Mouse (Mus musculus): Measurements from ENCODE around the gene Glt28d2. TPM values are rescaled to one million over a fixed set of nuclear protein-coding genes. Genes with fewer than 3 reads are reported as not detected.
A peak's percentile ranks its signal among the peaks of the same experiment; 100 is the strongest.

Glt28d2 gene
- polyA plus RNA-seq, 1 experiment from 2014 or later, result 0.20 TPM

DNA sequence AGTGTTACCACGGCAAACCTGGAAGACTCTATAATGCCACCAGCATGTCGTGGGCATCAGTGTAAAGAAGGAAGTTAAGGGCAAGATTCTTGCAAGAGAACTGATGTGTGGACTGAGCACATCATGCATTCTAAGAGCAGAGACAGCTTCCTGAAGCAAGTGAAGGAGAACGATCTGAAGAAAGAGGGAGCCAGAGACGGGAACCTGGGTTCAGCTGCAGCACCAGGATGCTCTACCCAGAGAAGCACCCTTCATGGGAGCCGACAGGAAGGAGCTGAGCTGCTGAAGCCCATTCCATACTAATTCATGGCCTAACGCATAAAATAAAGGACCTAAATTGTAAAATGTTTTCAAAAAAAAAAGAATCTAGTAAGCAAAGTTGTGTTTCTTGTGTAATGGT is 27.5 kb upstream of the Glt28d2 start:
- no peak for ATAC-seq (ENCODE audit: low FRiP score)
- Histone ChIP-seq H3K4me2 (no peak overlapping the region), H3K27me3 (no peaks in the 10 kb centered on the region), H3K9ac (no peak overlapping the region), H3K36me3 (replicated peaks) (no peaks in the 10 kb centered on the region), H3K4me1 (no peaks in the 10 kb centered on the region), H3K9me3 (no peaks in the 10 kb centered on the region), H3K4me3 (replicated peaks) (no peak overlapping the region), H3K27ac (no peak overlapping the region)
- 90% methylated on average over 6 of the region's 6 CpGs for WGBS

DNA sequence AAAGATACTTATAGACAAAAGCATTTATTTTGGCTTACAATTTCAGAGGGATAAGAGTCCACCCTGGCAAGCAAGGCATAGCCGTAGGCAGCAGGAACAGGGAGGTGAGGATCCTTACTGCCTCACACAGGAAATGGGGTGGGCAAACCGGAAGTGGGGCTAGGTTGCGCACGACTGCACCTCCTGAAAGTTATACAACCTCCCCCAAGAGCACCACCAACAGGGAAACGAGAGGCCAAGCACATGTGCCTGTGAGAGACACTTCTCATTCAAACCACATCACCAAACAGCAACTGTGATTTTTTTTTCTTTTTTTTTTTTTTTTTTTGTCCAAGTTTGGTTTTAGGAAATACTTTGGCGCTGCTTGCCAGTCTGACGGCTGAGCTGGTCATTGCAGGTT is 19.8 kb upstream of the Glt28d2 start:
- no peaks in the 10 kb centered on the region for H3K36me3 ChIP-seq (replicated peaks)
- WGBS, result 84% methylated on average over 7 of the region's 7 CpGs
- no peak for ATAC-seq (ENCODE audit: low FRiP score)
- H3K4me2 ChIP-seq, result no peak overlapping the region
- H3K9ac ChIP-seq, result no peak overlapping the region
- H3K27me3 ChIP-seq, result no peaks in the 10 kb centered on the region
- no peaks in the 10 kb centered on the region for H3K9me3 ChIP-seq
- H3K4me1 ChIP-seq, result no peaks in the 10 kb centered on the region
- no peak overlapping the region for H3K4me3 ChIP-seq (replicated peaks)
- no peak overlapping the region for H3K27ac ChIP-seq

DNA sequence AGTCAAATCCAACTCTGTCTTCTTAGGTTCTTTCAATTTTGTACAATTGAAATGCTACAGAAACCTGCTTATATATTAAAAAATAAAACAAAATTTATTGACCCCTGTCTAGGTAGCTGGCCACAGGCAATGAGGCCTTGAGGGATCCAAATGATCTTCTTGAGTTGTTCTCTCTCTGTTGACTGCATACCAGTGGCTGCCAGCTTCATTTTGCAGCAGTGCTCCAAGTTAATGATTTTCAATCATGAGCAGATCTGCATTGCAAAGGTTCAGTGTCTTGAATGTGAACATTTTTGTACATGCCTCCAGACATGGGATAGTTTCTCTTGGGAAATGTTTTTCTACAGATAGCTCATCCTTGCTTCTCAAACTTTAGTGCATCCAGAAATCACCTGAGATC is 17.1 kb upstream of the Glt28d2 start:
- ATAC-seq (ENCODE audit: low FRiP score), result no peak
- H3K9me3 ChIP-seq, result no peaks in the 10 kb centered on the region
- H3K27me3 ChIP-seq, result no peaks in the 10 kb centered on the region
- H3K4me1 ChIP-seq, result no peaks in the 10 kb centered on the region
- no peak overlapping the region for H3K27ac ChIP-seq
- H3K4me2 ChIP-seq, result no peak overlapping the region
- no peak overlapping the region for H3K4me3 ChIP-seq (replicated peaks)
- no peak overlapping the region for H3K9ac ChIP-seq
- H3K36me3 ChIP-seq (replicated peaks), result no peaks in the 10 kb centered on the region

DNA sequence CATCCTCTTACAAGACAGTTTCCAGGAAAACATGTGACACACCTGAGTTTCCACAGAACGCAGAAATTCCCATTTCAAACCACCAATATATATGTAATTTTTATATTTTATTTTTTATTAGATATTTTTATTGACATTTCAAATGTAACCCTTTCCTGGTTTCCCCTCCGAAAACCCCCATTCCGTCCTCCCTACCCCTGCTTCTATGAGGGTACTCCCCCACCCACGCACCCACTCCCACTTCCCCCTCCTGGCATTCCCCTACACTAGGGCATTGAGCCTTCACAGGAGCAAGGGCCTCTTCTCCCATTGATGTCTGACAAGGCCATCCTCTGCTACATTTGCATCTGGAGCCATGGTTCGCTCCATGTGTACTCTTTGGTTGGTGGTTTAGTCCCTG is 7.7 kb upstream of the Glt28d2 start:
- no peak for ATAC-seq (ENCODE audit: low FRiP score)
- Histone ChIP-seq H3K4me1 (no peaks in the 10 kb centered on the region), H3K27ac (no peak overlapping the region), H3K27me3 (0 out of 2 replicates have a peak, but pooled peaks cover 3% of the 10 kb centered on the region), H3K4me3 (replicated peaks) (no peak overlapping the region), H3K9me3 (no peaks in the 10 kb centered on the region), H3K36me3 (replicated peaks) (no peaks in the 10 kb centered on the region), H3K9ac (no peak overlapping the region), H3K4me2 (no peak overlapping the region)
- WGBS, result 91% methylated on average over 5 of the region's 5 CpGs

DNA sequence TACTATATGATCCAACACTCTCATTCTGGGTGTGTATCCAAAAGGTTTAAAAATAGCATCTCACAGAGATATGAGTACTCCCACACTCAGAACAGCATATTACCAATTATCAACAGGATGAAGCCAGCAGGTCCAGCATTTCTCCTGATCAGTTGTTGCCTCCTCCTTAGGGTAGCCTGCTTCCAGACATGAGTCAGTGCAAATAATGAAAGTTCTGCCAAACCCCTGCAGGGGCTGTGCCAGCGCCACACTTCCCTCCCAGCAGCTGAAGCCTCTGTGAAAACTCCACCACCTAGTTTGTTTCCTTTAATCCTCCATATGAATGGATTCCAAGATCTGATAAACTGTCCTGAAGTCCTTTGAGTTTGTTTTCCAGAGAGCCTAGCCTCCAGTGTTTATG is 4.3 kb upstream of the Glt28d2 start:
- Histone ChIP-seq H3K4me3 (replicated peaks) (no peak overlapping the region), H3K4me2 (no peak overlapping the region), H3K27me3 (peaks cover 26% of the 10 kb centered on the region), H3K27ac (no peak overlapping the region), H3K9ac (no peak overlapping the region), H3K4me1 (peaks cover 20% of the 10 kb centered on the region), H3K9me3 (no peaks in the 10 kb centered on the region), H3K36me3 (replicated peaks) (no peaks in the 10 kb centered on the region)
- no peak for ATAC-seq (ENCODE audit: low FRiP score)
- 39% methylated on average over 1 of the region's 1 CpGs for WGBS

DNA sequence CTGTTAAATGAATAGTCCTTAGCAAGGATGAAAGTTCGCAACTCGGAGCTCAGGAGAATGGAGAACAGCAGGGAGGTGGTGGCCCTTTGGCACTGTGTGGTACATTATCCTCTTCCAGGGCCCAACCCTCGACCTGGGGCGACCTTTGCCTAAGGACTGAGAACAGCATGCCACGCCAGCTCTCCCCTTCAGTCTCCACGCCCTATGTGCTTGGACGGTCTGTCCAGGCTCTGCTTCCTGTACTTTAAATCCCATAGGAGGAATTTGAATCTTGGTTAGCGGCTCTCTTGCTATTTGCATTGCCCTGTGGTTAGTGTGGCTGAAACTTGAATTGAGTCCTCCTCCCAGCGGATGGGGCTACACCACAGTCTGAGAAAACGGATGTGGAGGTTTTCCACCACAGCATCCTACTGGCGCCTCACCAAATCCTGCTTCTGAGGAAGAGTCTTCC is 930 bp upstream of the Glt28d2 start:
- no peak overlapping the region for H3K27ac ChIP-seq
- WGBS, result 8% methylated on average over 11 of the region's 11 CpGs
- H3K4me2 ChIP-seq, result peak overlapping the region; percentile 98
- ATAC-seq (ENCODE audit: low FRiP score), result no peak
- peaks cover 21% of the 10 kb centered on the region for H3K4me1 ChIP-seq
- H3K9me3 ChIP-seq, result no peaks in the 10 kb centered on the region
- H3K36me3 ChIP-seq (replicated peaks), result no peaks in the 10 kb centered on the region
- peak overlapping the region; percentile 56 for H3K4me3 ChIP-seq (replicated peaks)
- H3K27me3 ChIP-seq, result peaks cover 45% of the 10 kb centered on the region
- H3K9ac ChIP-seq, result no peak overlapping the region

DNA sequence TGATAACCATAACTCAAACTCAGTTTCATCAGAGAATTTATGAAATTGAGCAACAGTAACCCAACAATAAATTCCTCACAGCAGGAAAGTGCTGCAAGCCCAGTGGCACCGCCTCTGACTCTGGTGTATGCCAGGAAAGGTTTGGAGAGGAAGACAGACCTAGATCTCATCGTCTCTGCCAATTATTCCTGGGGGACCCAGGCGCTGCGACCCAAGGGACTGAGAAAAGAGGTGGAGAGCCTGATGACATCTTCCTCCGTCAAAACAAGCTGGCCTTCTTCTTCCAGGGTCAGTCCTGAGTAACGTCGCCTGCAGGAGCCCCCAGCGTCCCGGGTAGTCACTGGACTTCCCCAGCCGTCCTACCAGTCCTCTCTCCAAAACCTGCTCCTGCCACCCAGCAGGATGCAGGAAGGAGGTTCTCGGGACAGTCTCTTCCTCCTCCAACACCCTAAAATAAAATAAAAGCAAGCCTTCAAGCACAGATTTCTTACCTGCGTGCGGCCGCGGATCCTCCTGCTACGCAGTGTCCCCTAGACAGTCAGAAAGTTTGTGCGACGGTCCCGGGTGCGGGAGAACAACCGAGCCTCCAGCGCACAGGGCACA is 579 bp downstream of the Glt28d2 start:
- 3% methylated on average over 22 of the region's 22 CpGs for WGBS
- Histone ChIP-seq H3K27me3 (peaks cover 45% of the 10 kb centered on the region), H3K4me1 (peaks cover 21% of the 10 kb centered on the region), H3K4me2 (peak overlapping the region; percentile 98), H3K27ac (no peak overlapping the region), H3K36me3 (replicated peaks) (no peaks in the 10 kb centered on the region), H3K9me3 (no peaks in the 10 kb centered on the region), H3K4me3 (replicated peaks) (peak overlapping the region; percentile 56), H3K9ac (peak overlapping the region; percentile 40)
- ATAC-seq (ENCODE audit: low FRiP score), result no peak

DNA sequence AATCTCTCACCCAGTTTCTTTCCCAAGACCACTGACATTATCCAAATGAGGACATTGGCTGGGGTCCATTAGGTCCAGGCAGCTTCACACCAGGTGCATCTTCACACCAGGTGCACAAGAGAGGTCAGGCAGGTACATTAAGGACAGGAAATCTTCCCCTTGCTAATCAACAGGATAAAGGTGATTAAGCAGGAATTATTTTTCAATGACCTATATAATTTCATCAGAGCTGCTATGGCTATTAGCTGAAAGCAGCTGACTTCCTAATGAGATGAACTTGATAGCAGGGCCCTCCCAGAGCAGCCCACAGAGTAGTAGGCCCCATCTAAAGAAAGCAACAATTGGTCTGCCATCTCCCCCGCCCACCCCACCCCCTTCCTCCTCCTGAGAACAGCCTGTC is 1.4 kb downstream of the Glt28d2 start:
- no peak overlapping the region for H3K9ac ChIP-seq
- H3K27me3 ChIP-seq, result peaks cover 43% of the 10 kb centered on the region
- no peak overlapping the region for H3K4me3 ChIP-seq (replicated peaks)
- H3K36me3 ChIP-seq (replicated peaks), result no peaks in the 10 kb centered on the region
- no peak overlapping the region for H3K27ac ChIP-seq
- no peak overlapping the region for H3K4me2 ChIP-seq
- H3K9me3 ChIP-seq, result no peaks in the 10 kb centered on the region
- peaks cover 21% of the 10 kb centered on the region for H3K4me1 ChIP-seq
- no peak for ATAC-seq (ENCODE audit: low FRiP score)
- 23% methylated on average over 1 of the region's 1 CpGs for WGBS

DNA sequence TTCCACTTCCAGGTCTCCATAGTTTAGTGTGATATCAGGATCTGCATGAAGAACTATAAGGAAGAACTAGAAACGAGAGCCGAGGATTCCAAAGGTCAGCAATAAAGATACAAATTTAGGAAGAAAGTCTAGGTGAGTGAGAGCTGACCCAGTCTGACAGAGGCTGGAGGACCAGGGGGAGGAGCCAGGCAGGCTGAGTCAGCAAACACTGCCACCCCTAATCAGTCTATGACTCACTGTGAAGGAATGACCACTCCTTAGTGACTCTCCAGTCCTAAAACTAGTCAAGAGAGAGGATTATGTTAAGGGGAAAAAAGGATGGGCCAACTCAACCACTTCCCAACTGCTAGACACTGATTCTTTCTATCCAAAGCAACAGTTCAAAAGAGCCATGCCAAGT is 6.6 kb downstream of the Glt28d2 start:
- 90% methylated on average over 2 of the region's 2 CpGs for WGBS
- H3K36me3 ChIP-seq (replicated peaks), result no peaks in the 10 kb centered on the region
- H3K9me3 ChIP-seq, result no peaks in the 10 kb centered on the region

DNA sequence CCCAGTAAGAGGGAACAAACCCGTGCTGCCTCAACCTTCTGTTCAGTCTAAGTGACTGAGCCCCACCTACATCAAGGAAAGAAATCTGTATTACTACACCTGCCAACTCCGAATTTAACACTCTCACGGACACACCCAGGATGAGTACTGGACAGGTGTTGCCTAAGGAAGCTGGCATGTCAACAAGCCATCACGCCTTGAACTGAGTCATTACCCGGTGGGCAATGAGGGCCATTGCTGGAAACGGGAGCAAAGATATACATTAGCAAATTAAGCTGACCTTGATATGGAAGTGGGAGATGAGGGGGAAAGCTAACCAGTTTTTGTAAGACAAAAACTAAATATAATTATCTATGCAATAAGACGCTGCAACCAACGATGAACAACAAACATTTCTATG is 7.2 kb downstream of the Glt28d2 start:
- WGBS, result 94% methylated on average over 8 of the region's 8 CpGs
- H3K27ac ChIP-seq, result no peak overlapping the region
- no peak for ATAC-seq (ENCODE audit: low FRiP score)
- H3K4me1 ChIP-seq, result no peaks in the 10 kb centered on the region
- no peak overlapping the region for H3K9ac ChIP-seq
- H3K36me3 ChIP-seq (replicated peaks), result no peaks in the 10 kb centered on the region
- peaks cover 4% of the 10 kb centered on the region; the same call in 1 of the 2 replicates for H3K27me3 ChIP-seq
- H3K4me2 ChIP-seq, result no peak overlapping the region
- H3K9me3 ChIP-seq, result no peaks in the 10 kb centered on the region
- H3K4me3 ChIP-seq (replicated peaks), result no peak overlapping the region

More for the DNA sequence above, 6.6 kb downstream of the Glt28d2 start:
- Histone ChIP-seq H3K4me1 (no peaks in the 10 kb centered on the region), H3K9ac (no peak overlapping the region), H3K4me3 (replicated peaks) (no peak overlapping the region), H3K27ac (no peak overlapping the region), H3K4me2 (no peak overlapping the region), H3K27me3 (peaks cover 9% of the 10 kb centered on the region)
- ATAC-seq (ENCODE audit: low FRiP score), result no peak

DNA sequence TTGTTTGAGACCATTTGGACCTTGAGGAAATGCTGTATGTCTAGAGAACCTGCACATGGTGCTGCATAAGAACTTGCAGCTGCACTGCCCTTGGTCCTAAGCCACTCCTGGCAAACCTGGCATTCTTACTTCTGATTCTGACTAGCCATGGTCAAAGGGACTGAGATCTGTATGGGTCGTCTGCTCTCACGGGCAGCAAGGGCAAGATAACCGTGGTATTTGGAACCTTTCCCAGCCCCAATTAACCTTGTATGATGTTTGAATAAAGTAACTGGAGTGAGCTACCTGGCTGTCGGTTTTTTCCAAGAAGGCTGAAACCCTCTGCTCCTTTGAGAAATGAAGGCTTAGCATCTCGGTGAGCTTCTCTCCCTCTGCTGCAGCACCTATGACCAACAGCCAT is 8.4 kb downstream of the Glt28d2 start:
- no peak overlapping the region for H3K4me2 ChIP-seq
- 90% methylated on average over 5 of the region's 5 CpGs for WGBS
- no peak overlapping the region for H3K9ac ChIP-seq
- no peaks in the 10 kb centered on the region for H3K36me3 ChIP-seq (replicated peaks)
- no peak overlapping the region for H3K27ac ChIP-seq
- no peak overlapping the region for H3K4me3 ChIP-seq (replicated peaks)
- no peaks in the 10 kb centered on the region for H3K9me3 ChIP-seq
- 0 out of 2 replicates have a peak, but pooled peaks cover under 1% of the 10 kb centered on the region for H3K27me3 ChIP-seq
- H3K4me1 ChIP-seq, result no peaks in the 10 kb centered on the region
- ATAC-seq (ENCODE audit: low FRiP score), result no peak

DNA sequence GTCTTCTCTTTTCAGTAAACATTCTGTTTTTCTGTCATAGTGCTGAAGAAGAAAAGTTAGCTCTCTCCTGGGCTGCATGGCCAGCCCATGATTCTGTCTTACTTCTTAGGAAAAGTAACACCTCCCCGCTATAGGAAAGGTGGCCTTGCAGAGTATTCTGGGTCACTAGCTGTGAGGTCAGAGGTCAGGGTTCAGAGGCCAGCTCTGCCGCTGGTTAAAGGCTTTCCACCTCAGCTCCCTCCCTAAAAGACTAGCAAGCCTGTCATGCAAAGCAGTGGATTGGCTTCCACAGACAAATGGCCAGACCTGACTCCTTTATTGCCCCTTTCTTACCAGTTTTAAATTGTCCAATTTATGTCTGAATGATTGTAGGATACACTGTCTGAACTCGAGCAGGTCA is 23.3 kb downstream of the Glt28d2 start:
- no peaks in the 10 kb centered on the region for H3K4me1 ChIP-seq
- ATAC-seq (ENCODE audit: low FRiP score), result no peak
- WGBS, result 15% methylated on average over 3 of the region's 3 CpGs

DNA sequence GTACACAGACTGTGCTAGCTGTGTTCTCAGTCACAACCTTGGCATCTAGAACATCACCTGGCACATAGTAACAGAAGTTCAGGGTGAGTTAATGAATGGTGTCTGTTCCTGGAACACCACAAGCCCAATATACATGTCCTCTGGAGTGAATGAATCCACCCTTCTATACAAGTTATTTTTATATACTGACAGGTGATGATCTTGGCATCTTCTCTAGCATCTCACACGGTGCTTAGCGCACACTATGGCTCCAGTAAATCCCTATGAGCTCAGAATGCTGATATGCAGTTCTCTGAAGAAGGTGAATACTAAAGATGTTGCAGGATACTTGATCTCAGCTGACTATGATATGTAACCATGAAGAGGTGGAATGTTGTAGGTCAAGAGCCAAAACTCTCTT is 24.4 kb downstream of the Glt28d2 start:
- no peaks in the 10 kb centered on the region for H3K9me3 ChIP-seq
- H3K4me2 ChIP-seq, result no peak overlapping the region
- no peaks in the 10 kb centered on the region for H3K36me3 ChIP-seq (replicated peaks)
- H3K4me3 ChIP-seq (replicated peaks), result no peak overlapping the region
- no peaks in the 10 kb centered on the region for H3K27me3 ChIP-seq
- H3K27ac ChIP-seq, result no peak overlapping the region
- no peaks in the 10 kb centered on the region for H3K4me1 ChIP-seq
- no peak overlapping the region for H3K9ac ChIP-seq
- ATAC-seq (ENCODE audit: low FRiP score), result no peak
- 87% methylated on average over 2 of the region's 2 CpGs for WGBS

More for the DNA sequence above, 23.3 kb downstream of the Glt28d2 start:
- Histone ChIP-seq H3K9me3 (no peaks in the 10 kb centered on the region), H3K4me2 (no peak overlapping the region), H3K27ac (no peak overlapping the region), H3K36me3 (replicated peaks) (no peaks in the 10 kb centered on the region), H3K27me3 (no peaks in the 10 kb centered on the region), H3K9ac (no peak overlapping the region), H3K4me3 (replicated peaks) (no peak overlapping the region)
